Mouse (Mus musculus) heart, postnatal 0 days (tissue): ENCODE results near the gene Sele. TPM values are rescaled to one million over a fixed set of nuclear protein-coding genes. Genes with fewer than 3 reads are reported as not detected.
"Not testable (repeated sequence)": the region's sequence is repeated elsewhere in the genome, so short reads cannot be mapped to it uniquely, and the experiment has no call there.

ENCODE experiments used
- ATAC-seq: fragments of 200-750 bp; cut with Nextera tagmentation; 2 replicates; pipeline ENCODE4 v1.8.0; 2017; ENCODE audit warnings: low read depth, moderate number of reproducible peaks, moderate library complexity; ENCODE audit not compliant: insufficient read depth
- DNase-seq: peaks from one replicate; pipeline ENCODE4 v3.0.0-alpha.2; 2016; ENCODE audit warnings: low spot score
- H3K27ac ChIP-seq: fragments of 300-500 bp; sonication (generic); 2 replicates; pipeline ENCODE4 v1.5.1; 2014; ENCODE audit warnings: low read depth, mild to moderate bottlenecking
- H3K27me3 ChIP-seq: fragments of 300-500 bp; sonication (generic); 2 replicates; pipeline ENCODE4 v1.6.1; 2014; ENCODE audit warnings: low read length, mixed read lengths; ENCODE audit not compliant: control insufficient read depth, insufficient read depth
- H3K36me3 ChIP-seq: fragments of 300-500 bp; sonication (generic); replicated peaks from 2 replicates; pipeline ENCODE4 v1.6.1; 2014; ENCODE audit warnings: low read length, mixed read lengths; ENCODE audit not compliant: control insufficient read depth, insufficient read depth
- H3K4me1 ChIP-seq: fragments of 300-500 bp; sonication (generic); 2 replicates; pipeline ENCODE4 v1.6.1; 2014; ENCODE audit warnings: antibody characterized with exemption; ENCODE audit not compliant: control insufficient read depth, insufficient read depth
- H3K4me2 ChIP-seq: fragments of 300-500 bp; sonication (generic); 2 replicates; pipeline ENCODE4 v1.6.1; 2014; ENCODE audit warnings: low read depth, mild to moderate bottlenecking, low read length, moderate library complexity
- H3K4me3 ChIP-seq: fragments of 300-500 bp; sonication (generic); 2 replicates; pipeline ENCODE4 v1.5.1; 2014; ENCODE audit warnings: low read depth, low read length
- H3K9ac ChIP-seq: fragments of 300-500 bp; sonication (generic); replicated peaks from 2 replicates; pipeline ENCODE4 v1.6.1; 2014; ENCODE audit warnings: low read depth, low read length, mixed read lengths
- H3K9me3 ChIP-seq: fragments of 300-500 bp; sonication (generic); replicated peaks from 2 replicates; pipeline ENCODE4 v1.6.1; 2016; ENCODE audit warnings: low read length; ENCODE audit not compliant: control insufficient read depth
- CTCF ChIP-seq: IDR thresholded peaks from 2 replicates; pipeline ENCODE4 v1.5.1; 2016; ENCODE audit warnings: antibody characterized with exemption, control low read depth, low read depth
- EP300 ChIP-seq: IDR thresholded peaks from 2 replicates; pipeline ENCODE4 v1.6.1; 2016; ENCODE audit warnings: antibody characterized with exemption, low read depth
- WGBS: fragments of 180-500 bp; shearing (Covaris S2); extraction: QIAGEN DNeasy Blood & Tissue Kit; methylation state at CpG from one replicate; pipeline ENCODE4 v1.1.7; 2014; 5-methylcytosine and 5-hydroxymethylcytosine counted together
- polyA plus RNA-seq: library from polyadenylated mRNA; unstranded; fragments of >200 nt; fragmentation: Nextera tagmentation; extraction: Ambion mirVana; gene quantifications from 2 replicates; pipeline ENCODE4 v1.2.1, GENCODE M21; 2015
- total RNA-seq: library from RNA; depleted of rRNA; stranded (reverse); fragments of >200 nt; gene quantifications from 2 replicates; pipeline ENCODE4 v1.2.3, GENCODE M21; 2014; ENCODE audit warnings: low replicate concordance

Gene Sele
- total and polyA plus RNA-seq, 2 experiments from 2014 or later: 2.4 to 6.1 TPM

DNA sequence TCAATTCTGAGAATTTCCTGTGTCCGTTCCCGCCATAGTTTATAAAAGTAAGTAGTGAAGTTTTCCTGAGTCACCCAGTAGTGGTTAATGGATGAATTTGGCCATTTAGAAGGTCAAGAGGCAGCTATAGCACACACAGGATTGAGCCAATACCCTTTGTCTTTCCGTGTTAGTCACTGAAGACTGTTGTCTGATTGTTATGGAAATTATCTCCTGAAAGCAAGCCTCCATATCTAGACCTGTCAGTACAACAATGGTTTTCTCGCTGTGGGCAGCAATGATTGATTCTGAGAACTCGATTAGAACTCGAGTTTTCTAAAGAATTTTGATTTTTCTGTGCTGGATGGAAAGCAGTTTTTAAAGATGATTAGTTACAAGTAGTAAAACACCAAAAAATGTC is 28.2 kb upstream of the Sele start:
- Histone ChIP-seq H3K4me1 (no peaks in the 10 kb centered on the region), H3K4me2 (no peak overlapping the region), H3K9me3 (no peaks in the 10 kb centered on the region), H3K36me3 (no peaks in the 10 kb centered on the region), H3K9ac (no peak overlapping the region), H3K27ac (no peak overlapping the region), H3K4me3 (no peak overlapping the region), H3K27me3 (no peaks in the 10 kb centered on the region)
- DNase-seq: no peak
- TF ChIP-seq EP300: no peak
- TF ChIP-seq CTCF: no peak
- WGBS: 43% methylated on average over 6 of the region's 6 CpGs
- ATAC-seq: no peak

DNA sequence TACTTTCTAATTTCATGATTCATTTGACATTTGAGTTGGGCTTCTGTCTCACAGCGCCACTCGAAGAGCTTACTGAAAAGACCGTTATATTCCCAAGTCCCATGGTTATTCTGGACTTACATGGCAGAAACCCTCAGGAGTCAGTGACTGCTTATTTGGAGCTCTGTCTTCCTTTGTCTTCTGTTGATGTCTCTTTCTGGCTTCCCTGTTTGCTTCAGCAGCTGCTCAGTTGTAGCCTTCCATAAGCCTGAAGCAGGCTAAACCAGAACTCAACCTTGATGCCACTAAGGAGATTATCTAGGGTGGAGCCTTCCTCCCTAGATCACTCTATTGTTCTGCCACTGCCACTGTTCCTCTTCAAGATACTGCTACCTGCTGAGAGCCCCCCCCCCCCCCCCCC is 27.3 kb upstream of the Sele start:
- not testable (repeated sequence) for H3K27ac ChIP-seq, DNase-seq, H3K4me3 ChIP-seq, H3K27me3 ChIP-seq, H3K4me2 ChIP-seq, H3K36me3 ChIP-seq, H3K9me3 ChIP-seq, ATAC-seq, H3K9ac ChIP-seq, H3K4me1 ChIP-seq
- WGBS: 81% methylated on average over 3 of the region's 3 CpGs

DNA sequence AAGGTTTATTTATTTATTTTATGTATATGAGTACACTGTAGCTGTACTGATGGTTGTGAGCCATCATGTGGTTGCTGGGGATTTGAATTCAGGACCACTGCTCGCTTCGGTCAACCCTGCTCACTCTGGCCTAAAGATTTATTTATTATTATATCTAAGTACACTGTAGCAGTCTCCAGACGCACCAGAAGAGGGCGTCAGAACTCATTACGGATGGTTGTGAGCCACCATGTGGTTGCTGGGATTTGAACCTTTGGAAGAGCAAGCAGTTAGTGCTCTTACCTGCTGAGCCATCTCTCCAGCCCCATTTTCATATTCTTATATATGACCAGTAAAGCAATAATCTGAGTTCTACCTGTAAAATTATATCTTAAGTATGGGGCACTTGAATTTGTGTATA is 25.9 kb upstream of the Sele start:
- ATAC-seq, H3K9me3 ChIP-seq, H3K27me3 ChIP-seq, H3K4me3 ChIP-seq, H3K4me1 ChIP-seq, DNase-seq, H3K9ac ChIP-seq, H3K27ac ChIP-seq, H3K36me3 ChIP-seq, H3K4me2 ChIP-seq: not testable (repeated sequence)
- 74% methylated on average over 5 of the region's 5 CpGs for WGBS

DNA sequence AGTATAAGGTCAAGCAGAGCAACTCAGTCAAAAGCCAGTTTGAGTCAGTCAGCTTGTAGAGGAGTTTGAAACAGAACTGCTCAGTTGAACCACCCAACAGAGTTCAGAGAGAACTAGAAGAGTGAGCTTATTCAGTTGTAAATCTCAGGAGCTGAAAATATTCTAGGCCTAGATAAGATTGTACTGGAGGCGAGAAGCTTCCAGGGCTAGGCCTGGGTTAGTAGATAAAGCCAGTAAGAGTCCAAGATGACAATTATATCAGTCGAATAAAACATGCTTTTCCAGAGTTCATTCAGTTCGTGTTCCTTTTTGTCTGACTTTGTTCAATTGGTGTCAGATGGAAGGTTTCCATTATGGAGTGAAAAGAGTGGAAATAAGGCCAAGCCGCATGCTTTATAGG is 22.3 kb upstream of the Sele start:
- no peak overlapping the region for H3K27ac ChIP-seq
- TF ChIP-seq EP300 (no peak), CTCF (no peak)
- no peak overlapping the region for H3K4me3 ChIP-seq
- no peaks in the 10 kb centered on the region for H3K36me3 ChIP-seq
- no peaks in the 10 kb centered on the region for H3K4me1 ChIP-seq
- 69% methylated on average over 4 of the region's 4 CpGs for WGBS
- no peak for ATAC-seq
- DNase-seq: no peak
- no peak overlapping the region for H3K4me2 ChIP-seq
- H3K9ac ChIP-seq: no peak overlapping the region
- H3K27me3 ChIP-seq: no peaks in the 10 kb centered on the region
- H3K9me3 ChIP-seq: no peaks in the 10 kb centered on the region; the same call in 1 of the 2 replicates

DNA sequence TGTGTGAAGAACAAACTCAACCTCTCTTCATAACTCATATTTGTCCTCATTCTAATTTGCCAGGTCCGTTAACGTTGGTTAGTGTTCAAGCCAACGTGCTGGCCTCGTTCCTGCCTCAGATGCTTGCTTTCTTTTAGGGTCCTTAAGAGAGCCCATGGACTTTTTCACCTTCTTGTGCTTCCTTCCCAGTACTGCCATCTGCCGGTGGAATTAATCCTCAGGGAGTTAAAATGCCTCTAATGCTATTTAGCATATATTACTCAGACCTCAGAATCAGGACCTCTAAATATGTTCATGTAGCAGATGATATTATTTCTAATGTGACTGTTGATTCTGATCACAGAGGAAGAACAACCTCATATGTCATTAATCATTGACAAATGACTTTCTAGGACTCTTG is 20.6 kb upstream of the Sele start:
- no peak for DNase-seq
- 58% methylated on average over 5 of the region's 5 CpGs for WGBS

DNA sequence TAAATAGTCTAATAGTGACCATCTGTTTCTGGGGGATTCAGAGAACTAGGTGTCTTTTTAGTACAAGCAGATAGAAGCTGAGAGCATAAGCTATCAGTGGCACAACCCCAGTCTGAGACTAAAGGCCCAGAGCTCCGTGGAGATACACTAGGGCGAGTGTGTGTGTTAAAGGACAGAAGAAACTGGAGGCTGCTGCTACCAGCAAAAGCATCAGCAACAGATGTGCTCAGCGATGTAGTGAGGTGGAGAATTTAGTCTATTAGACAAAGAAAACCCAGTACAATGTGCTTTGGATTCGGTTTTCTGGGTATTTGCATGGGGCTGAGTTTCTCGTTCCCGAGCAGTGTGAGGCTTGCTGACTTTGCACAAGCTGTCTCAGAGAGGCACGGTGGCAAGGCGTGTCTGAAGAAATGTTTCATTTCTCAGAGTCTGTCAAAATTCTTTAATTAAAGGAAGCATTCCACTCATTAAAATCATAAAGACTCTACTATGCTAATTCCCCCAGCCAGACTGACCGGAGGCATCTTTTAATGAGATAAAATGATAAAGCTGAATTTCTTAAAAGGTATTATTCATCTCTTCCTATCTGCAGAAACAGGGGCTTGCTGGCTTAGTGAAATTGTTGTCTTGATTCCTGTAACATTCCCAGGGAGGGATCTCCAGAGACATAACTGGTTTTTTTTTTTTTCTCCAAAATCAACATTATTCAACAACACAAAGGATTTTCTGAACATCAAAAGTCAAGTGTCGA is 7.5 kb upstream of the Sele start:
- Histone ChIP-seq H3K4me2 (no peak overlapping the region), H3K36me3 (no peaks in the 10 kb centered on the region), H3K9me3 (no peaks in the 10 kb centered on the region), H3K27ac (no peak overlapping the region), H3K9ac (no peak overlapping the region), H3K4me3 (no peak overlapping the region), H3K27me3 (no peaks in the 10 kb centered on the region), H3K4me1 (peaks cover 13% of the 10 kb centered on the region)
- TF ChIP-seq CTCF: no peak
- TF ChIP-seq EP300: no peak
- ATAC-seq (no peak), DNase-seq (no peak)
- WGBS: 72% methylated on average over 10 of the region's 10 CpGs

More for the DNA sequence above, 20.6 kb upstream of the Sele start:
- Histone ChIP-seq H3K36me3 (no peaks in the 10 kb centered on the region), H3K27me3 (no peaks in the 10 kb centered on the region), H3K9ac (no peak overlapping the region), H3K27ac (no peak overlapping the region), H3K4me3 (no peak overlapping the region), H3K9me3 (no peaks in the 10 kb centered on the region; the same call in 1 of the 2 replicates), H3K4me1 (no peaks in the 10 kb centered on the region), H3K4me2 (no peak overlapping the region)
- no peak; the same call in 1 of the 2 replicates for TF ChIP-seq CTCF
- no peak for TF ChIP-seq EP300
- ATAC-seq: no peak
